Mouse (Mus musculus): ENCODE results near the gene Mpzl1. TPM values are rescaled to one million over a fixed set of nuclear protein-coding genes. Genes with fewer than 3 reads are reported as not detected.
A peak's percentile ranks its signal among the peaks of the same experiment; 100 is the strongest.

The Mpzl1 gene
- polyA plus RNA-seq, 1 experiment from 2014 or later = 119 TPM

- no peak overlapping the region for H3K4me3 ChIP-seq
- no peaks in the 10 kb centered on the region for H3K27me3 ChIP-seq (ENCODE audit: poor library complexity, severe bottlenecking)
- H3K9me3 ChIP-seq = no peaks in the 10 kb centered on the region
- peaks cover 16% of the 10 kb centered on the region for H3K4me1 ChIP-seq
- DNase-seq (ENCODE audit: extremely low spot score, low spot score) = no peak
- WGBS = 96% methylated on average over 5 of the region's 5 CpGs
- H3K36me3 ChIP-seq (replicated peaks) = peaks cover 37% of the 10 kb centered on the region
- no peak overlapping the region for H3K27ac ChIP-seq
Measured at GRCm38 (mm10) chr1:165625896-165626295, 8.4 kb downstream of the Mpzl1 start.

GRCm38 (mm10) chr1:165625058-165625457, 9.3 kb downstream of the Mpzl1 start:
- Histone ChIP-seq H3K27me3 (ENCODE audit: poor library complexity, severe bottlenecking) (no peaks in the 10 kb centered on the region), H3K4me1 (peaks cover 11% of the 10 kb centered on the region), H3K9me3 (no peaks in the 10 kb centered on the region), H3K36me3 (replicated peaks) (peaks cover 45% of the 10 kb centered on the region), H3K4me3 (no peak overlapping the region), H3K27ac (no peak overlapping the region)
- DNase-seq (ENCODE audit: extremely low spot score, low spot score) = no peak
- 94% methylated on average over 5 of the region's 5 CpGs for WGBS

- H3K4me3 ChIP-seq = no peak overlapping the region
- WGBS = 63% methylated on average over 9 of the region's 9 CpGs
- DNase-seq (ENCODE audit: extremely low spot score, low spot score) = no peak
- H3K27ac ChIP-seq = peak overlapping the region; percentile 70
- H3K9me3 ChIP-seq = peaks cover 13% of the 10 kb centered on the region
- H3K4me1 ChIP-seq = peaks cover 39% of the 10 kb centered on the region
- H3K36me3 ChIP-seq (replicated peaks) = peaks cover 55% of the 10 kb centered on the region
- H3K27me3 ChIP-seq (ENCODE audit: poor library complexity, severe bottlenecking) = no peaks in the 10 kb centered on the region
Measured at GRCm38 (mm10) chr1:165618201-165618624, 16.1 kb downstream of the Mpzl1 start.

GRCm38 (mm10) chr1:165617166-165617891, 17.0 kb downstream of the Mpzl1 start:
- Histone ChIP-seq H3K4me1 (peaks cover 40% of the 10 kb centered on the region), H3K4me3 (peak overlapping the region; percentile 15; the same call in 1 of the 2 replicates), H3K9me3 (peaks cover 13% of the 10 kb centered on the region), H3K27ac (peak overlapping the region; percentile 70), H3K27me3 (ENCODE audit: poor library complexity, severe bottlenecking) (no peaks in the 10 kb centered on the region), H3K36me3 (replicated peaks) (peaks cover 49% of the 10 kb centered on the region)
- DNase-seq (ENCODE audit: extremely low spot score, low spot score) = peak; percentile 27
- 18% methylated on average over 15 of the region's 15 CpGs for WGBS

GRCm38 (mm10) chr1:165616652-165617051, 17.7 kb downstream of the Mpzl1 start:
- peaks cover 46% of the 10 kb centered on the region for H3K36me3 ChIP-seq (replicated peaks)
- no peaks in the 10 kb centered on the region for H3K27me3 ChIP-seq (ENCODE audit: poor library complexity, severe bottlenecking)
- peaks cover 13% of the 10 kb centered on the region for H3K9me3 ChIP-seq
- DNase-seq (ENCODE audit: extremely low spot score, low spot score) = no peak
- H3K4me3 ChIP-seq = no peak overlapping the region
- H3K27ac ChIP-seq = peak overlapping the region; percentile 70
- 64% methylated on average over 7 of the region's 7 CpGs for WGBS
- H3K4me1 ChIP-seq = peaks cover 47% of the 10 kb centered on the region

GRCm38 (mm10) chr1:165614793-165615192, 19.5 kb downstream of the Mpzl1 start:
- 93% methylated on average over 3 of the region's 3 CpGs for WGBS
- Histone ChIP-seq H3K4me1 (peaks cover 64% of the 10 kb centered on the region), H3K27me3 (ENCODE audit: poor library complexity, severe bottlenecking) (no peaks in the 10 kb centered on the region), H3K4me3 (no peak overlapping the region), H3K9me3 (peaks cover 13% of the 10 kb centered on the region), H3K27ac (no peak overlapping the region), H3K36me3 (replicated peaks) (peaks cover 33% of the 10 kb centered on the region)
- no peak for DNase-seq (ENCODE audit: extremely low spot score, low spot score)

GRCm38 (mm10) chr1:165613926-165614325, 20.4 kb downstream of the Mpzl1 start:
- H3K27me3 ChIP-seq (ENCODE audit: poor library complexity, severe bottlenecking) = no peaks in the 10 kb centered on the region
- H3K36me3 ChIP-seq (replicated peaks) = peaks cover 33% of the 10 kb centered on the region
- 79% methylated on average over 4 of the region's 4 CpGs for WGBS
- H3K4me3 ChIP-seq = no peak overlapping the region
- no peak overlapping the region for H3K27ac ChIP-seq
- peaks cover 65% of the 10 kb centered on the region for H3K4me1 ChIP-seq
- DNase-seq (ENCODE audit: extremely low spot score, low spot score) = no peak
- peaks cover 13% of the 10 kb centered on the region for H3K9me3 ChIP-seq

- Histone ChIP-seq H3K4me3 (no peak overlapping the region), H3K27ac (no peak overlapping the region), H3K27me3 (ENCODE audit: poor library complexity, severe bottlenecking) (no peaks in the 10 kb centered on the region), H3K9me3 (peaks cover 13% of the 10 kb centered on the region), H3K4me1 (peaks cover 55% of the 10 kb centered on the region), H3K36me3 (replicated peaks) (peaks cover 41% of the 10 kb centered on the region)
- 84% methylated on average over 5 of the region's 5 CpGs for WGBS
- DNase-seq (ENCODE audit: extremely low spot score, low spot score) = no peak
Measured at GRCm38 (mm10) chr1:165612714-165613113, 21.6 kb downstream of the Mpzl1 start.

GRCm38 (mm10) chr1:165610321-165610999, 23.9 kb downstream of the Mpzl1 start:
- peaks cover 36% of the 10 kb centered on the region for H3K4me1 ChIP-seq
- 18% methylated on average over 9 of the region's 9 CpGs for WGBS

GRCm38 (mm10) chr1:165609495-165610320, 24.6 kb downstream of the Mpzl1 start:
- H3K4me1 ChIP-seq = peaks cover 36% of the 10 kb centered on the region
- no peak for DNase-seq (ENCODE audit: extremely low spot score, low spot score)
- no peaks in the 10 kb centered on the region for H3K9me3 ChIP-seq
- peaks cover 54% of the 10 kb centered on the region for H3K36me3 ChIP-seq (replicated peaks)
- 53% methylated on average over 7 of the region's 7 CpGs for WGBS
- peak overlapping the region; percentile 75 for H3K27ac ChIP-seq
- H3K27me3 ChIP-seq (ENCODE audit: poor library complexity, severe bottlenecking) = no peaks in the 10 kb centered on the region
- peak overlapping the region; percentile 2; the same call in 1 of the 2 replicates for H3K4me3 ChIP-seq

More at GRCm38 (mm10) chr1:165610321-165610999, 23.9 kb downstream of the Mpzl1 start:
- H3K9me3 ChIP-seq = peaks cover 7% of the 10 kb centered on the region
- peak overlapping the region; percentile 75 for H3K27ac ChIP-seq
- no peaks in the 10 kb centered on the region for H3K27me3 ChIP-seq (ENCODE audit: poor library complexity, severe bottlenecking)
- no peak for DNase-seq (ENCODE audit: extremely low spot score, low spot score)
- peaks cover 54% of the 10 kb centered on the region for H3K36me3 ChIP-seq (replicated peaks)
- H3K4me3 ChIP-seq = peak overlapping the region; percentile 2; the same call in 1 of the 2 replicates

GRCm38 (mm10) chr1:165608904-165609303, 25.4 kb downstream of the Mpzl1 start:
- Histone ChIP-seq H3K27me3 (ENCODE audit: poor library complexity, severe bottlenecking) (no peaks in the 10 kb centered on the region), H3K36me3 (replicated peaks) (peaks cover 54% of the 10 kb centered on the region), H3K4me3 (no peak overlapping the region), H3K9me3 (no peaks in the 10 kb centered on the region), H3K4me1 (peaks cover 36% of the 10 kb centered on the region), H3K27ac (no peak overlapping the region)
- WGBS = 87% methylated on average over 4 of the region's 4 CpGs
- DNase-seq (ENCODE audit: extremely low spot score, low spot score) = no peak

GRCm38 (mm10) chr1:165605774-165606173, 28.6 kb downstream of the Mpzl1 start:
- peaks cover 20% of the 10 kb centered on the region for H3K4me1 ChIP-seq
- no peak for DNase-seq (ENCODE audit: extremely low spot score, low spot score)
- no peak overlapping the region for H3K27ac ChIP-seq
- no peaks in the 10 kb centered on the region for H3K9me3 ChIP-seq
- no peak overlapping the region for H3K4me3 ChIP-seq
- no peaks in the 10 kb centered on the region for H3K27me3 ChIP-seq (ENCODE audit: poor library complexity, severe bottlenecking)
- peaks cover 76% of the 10 kb centered on the region for H3K36me3 ChIP-seq (replicated peaks)
- WGBS = 95% methylated on average over 6 of the region's 6 CpGs

Data from forebrain, embryonic 10.5 days (tissue).